Mouse (Mus musculus): ENCODE results near the gene Plekha1. TPM values are rescaled to one million over a fixed set of nuclear protein-coding genes. Genes with fewer than 3 reads are reported as not detected.

The Plekha1 gene
- total and polyA plus RNA-seq, 3 experiments: 0.23 to 8.3 (median 0.36) TPM

- in situ Hi-C loops (cut with MboI; ENCODE audit: low pct_ligation_motif_present, low pct_unique_long_range_greater_than_20kb, low sequenced_read_pairs) (no loop called here), dilution Hi-C loops (cut with MboI; ENCODE audit: extremely low pct_ligation_motif_present, extremely low pct_unique_long_range_greater_than_20kb, low sequenced_read_pairs) (no loop called here)
- DNase-seq (ENCODE audit: extremely low read depth): no peak
- Histone ChIP-seq H3K9ac (ENCODE audit: insufficient read depth, low read depth) (no peak overlapping the region), H3K36me3 (replicated peaks in 1 of 2; ENCODE audit: control insufficient read depth in 1 of 2, insufficient read depth in 1 of 2, low read length in 1 of 2) (no peaks in the 10 kb centered on the region), H3K79me2 (replicated peaks; ENCODE audit: control insufficient read depth, extremely low read depth, insufficient read depth, poor library complexity, severe bottlenecking) (no peaks in the 10 kb centered on the region), H3K4me2 (ENCODE audit: insufficient read depth, low read depth, poor library complexity, severe bottlenecking) (no peak overlapping the region), H3K9me3 (replicated peaks; ENCODE audit: low read length) (no peaks in the 10 kb centered on the region), H3K4me3 (replicated peaks in 1 of 3; ENCODE audit: low read depth in 2 of 3, low read length in 2 of 3, poor library complexity in 1 of 3) (no peak overlapping the region), H3K27ac (ENCODE audit: insufficient read depth, low read depth) (no peak overlapping the region), H3K27me3 (replicated peaks) (no peaks in the 10 kb centered on the region), H3K4me1 (ENCODE audit: control insufficient read depth in 1 of 2, insufficient read depth in 2 of 2) (peaks cover 8 to 20% of the 10 kb centered on the region in 2 experiments)
- TF ChIP-seq CHD2 (IDR thresholded peaks at IDR 0.05; ENCODE audit: low read length) (no peak), ZMIZ1 (IDR thresholded peaks at IDR 0.05; ENCODE audit: low read depth, low read length) (no peak), ETS1 (conservative IDR thresholded peaks at IDR 0.05; ENCODE audit: low read depth, low read length) (no peak), ZKSCAN1 (IDR thresholded peaks at IDR 0.05; ENCODE audit: borderline replicate concordance, low read depth, low read length) (no peak), KAT2A (IDR thresholded peaks at IDR 0.05; ENCODE audit: insufficient replicate concordance, low read length) (no peak), GABPA (IDR thresholded peaks at IDR 0.05; ENCODE audit: insufficient replicate concordance, low read depth, low read length) (no peak), TCF12 (IDR thresholded peaks at IDR 0.05; ENCODE audit: low read depth, low read length) (no peak), MAFK (IDR thresholded peaks at IDR 0.05; ENCODE audit: insufficient replicate concordance, low read length) (no peak), PAX5 (IDR thresholded peaks at IDR 0.05; ENCODE audit: low read length) (no peak), EP300 (IDR thresholded peaks at IDR 0.05; ENCODE audit: low read length) (no peak), POLR2AphosphoS2 (IDR thresholded peaks at IDR 0.05; ENCODE audit: low read depth, low read length) (no peak), UBTF (IDR thresholded peaks at IDR 0.05; ENCODE audit: low read depth, low read length) (no peak), NELFE (IDR thresholded peaks at IDR 0.05; ENCODE audit: low read depth, low read length) (no peak), HCFC1 (IDR thresholded peaks at IDR 0.05; ENCODE audit: low read depth, low read length) (no peak), RAD21 (IDR thresholded peaks at IDR 0.05; ENCODE audit: low read depth, low read length) (no peak), ZNF384 (IDR thresholded peaks at IDR 0.05; ENCODE audit: low read depth, low read length) (no peak), RCOR1 (conservative IDR thresholded peaks at IDR 0.05; ENCODE audit: low read depth, low read length) (no peak)
These were observed 34.8 kb downstream of the Plekha1 start for GRCm38 (mm10) chr7:130900233-130900848.

- peaks cover 2% of the 10 kb centered on the region for H3K27me3 ChIP-seq (replicated peaks)
- H3K79me2 ChIP-seq (replicated peaks; ENCODE audit: control insufficient read depth, extremely low read depth, insufficient read depth, poor library complexity, severe bottlenecking): no peaks in the 10 kb centered on the region
- H3K36me3 ChIP-seq (replicated peaks in 1 of 2; ENCODE audit: control insufficient read depth in 1 of 2, insufficient read depth in 1 of 2, low read length in 1 of 2): no peaks in the 10 kb centered on the region
- no peak overlapping the region for H3K27ac ChIP-seq (ENCODE audit: insufficient read depth, low read depth)
- dilution Hi-C loops (cut with MboI; ENCODE audit: extremely low pct_ligation_motif_present, extremely low pct_unique_long_range_greater_than_20kb, low sequenced_read_pairs) (no loop called here), in situ Hi-C loops (cut with MboI; ENCODE audit: low pct_ligation_motif_present, low pct_unique_long_range_greater_than_20kb, low sequenced_read_pairs) (no loop called here)
- H3K4me1 ChIP-seq (ENCODE audit: control insufficient read depth in 1 of 2, insufficient read depth in 2 of 2): peaks cover 8 to 10% of the 10 kb centered on the region in 2 experiments
- no peak overlapping the region for H3K4me3 ChIP-seq (replicated peaks in 1 of 3; ENCODE audit: low read depth in 2 of 3, low read length in 2 of 3, poor library complexity in 1 of 3)
- DNase-seq (ENCODE audit: extremely low read depth): no peak
- no peak for TF ChIP-seq PAX5 (IDR thresholded peaks at IDR 0.05; ENCODE audit: low read length)
- TF ChIP-seq POLR2A (IDR thresholded peaks at IDR 0.05; ENCODE audit: low read depth, low read length): no peak
- no peak for TF ChIP-seq HCFC1 (IDR thresholded peaks at IDR 0.05; ENCODE audit: low read depth, low read length)
- no peak for TF ChIP-seq RCOR1 (conservative IDR thresholded peaks at IDR 0.05; ENCODE audit: low read depth, low read length)
- no peak for TF ChIP-seq USF2 (conservative IDR thresholded peaks at IDR 0.05; ENCODE audit: low read depth, low read length)
- no peak for TF ChIP-seq UBTF (IDR thresholded peaks at IDR 0.05; ENCODE audit: low read depth, low read length)
- no peak for TF ChIP-seq CHD1 (IDR thresholded peaks at IDR 0.05; ENCODE audit: low read depth, low read length)
- no peak for TF ChIP-seq E2F4 (IDR thresholded peaks at IDR 0.05; ENCODE audit: insufficient replicate concordance, low read depth, low read length)
- no peak for TF ChIP-seq CTCF (conservative IDR thresholded peaks at IDR 0.05 in 1 of 2, IDR thresholded peaks at IDR 0.05 in 1 of 2; ENCODE audit: low read depth in 2 of 2, low read length in 2 of 2)
- no peak for TF ChIP-seq MXI1 (IDR thresholded peaks at IDR 0.05; ENCODE audit: low read depth, low read length)
- H3K9ac ChIP-seq (ENCODE audit: insufficient read depth, low read depth): no peak overlapping the region
- H3K9me3 ChIP-seq (replicated peaks; ENCODE audit: low read length): no peaks in the 10 kb centered on the region
- H3K4me2 ChIP-seq (ENCODE audit: insufficient read depth, low read depth, poor library complexity, severe bottlenecking): no peak overlapping the region
These were observed 37.4 kb downstream of the Plekha1 start for GRCm38 (mm10) chr7:130902929-130903328.
